Mouse (Mus musculus) intestine, embryonic 14.5 days (tissue): ENCODE results near the gene Bcl11b. TPM values are rescaled to one million over a fixed set of nuclear protein-coding genes. Genes with fewer than 3 reads are reported as not detected.

Source experiments
- ATAC-seq: fragments of 200-750 bp; cut with Nextera tagmentation; replicated peaks from 2 replicates; pipeline ENCODE4 v1.8.0; 2017; ENCODE audit warnings: low read depth, moderate number of reproducible peaks, moderate TSS enrichment, moderate library complexity; ENCODE audit not compliant: low FRiP score, low TSS enrichment
- DNase-seq: peaks from one replicate; pipeline ENCODE4 v3.0.0-alpha.2; 2018; ENCODE audit warnings: low spot score
- H3K27ac ChIP-seq: fragments of 300-500 bp; sonication (generic); 2 replicates; pipeline ENCODE4 v1.5.1; 2014; ENCODE audit warnings: low read depth, mild to moderate bottlenecking, control low read depth
- H3K27me3 ChIP-seq: fragments of 300-500 bp; sonication (generic); replicated peaks from 2 replicates; pipeline ENCODE4 v1.6.1; 2014; ENCODE audit warnings: low read length, control low read depth; ENCODE audit not compliant: control insufficient read depth, insufficient read depth
- H3K36me3 ChIP-seq: fragments of 300-500 bp; sonication (generic); 2 replicates; pipeline ENCODE4 v1.6.1; 2014; ENCODE audit warnings: low read length, control low read depth; ENCODE audit not compliant: control insufficient read depth, insufficient read depth
- H3K4me1 ChIP-seq: fragments of 300-500 bp; sonication (generic); replicated peaks from 2 replicates; pipeline ENCODE4 v1.6.1; 2014; ENCODE audit warnings: low read length, control low read depth, mixed read lengths; ENCODE audit not compliant: control insufficient read depth, insufficient read depth
- H3K4me2 ChIP-seq: fragments of 300-500 bp; sonication (generic); 2 replicates; pipeline ENCODE4 v1.6.1; 2014; ENCODE audit warnings: low read length
- H3K4me3 ChIP-seq: fragments of 300-500 bp; sonication (generic); 2 replicates; pipeline ENCODE4 v1.5.1; 2014; ENCODE audit warnings: low read depth, low read length, control low read depth, mixed read lengths
- H3K9ac ChIP-seq: fragments of 300-500 bp; sonication (generic); 2 replicates; pipeline ENCODE4 v1.6.1; 2014; ENCODE audit warnings: mild to moderate bottlenecking, low read length
- H3K9me3 ChIP-seq: fragments of 300-500 bp; sonication (generic); 2 replicates; pipeline ENCODE4 v1.6.1; 2016; ENCODE audit warnings: low read length, control low read depth; ENCODE audit not compliant: control insufficient read depth
- WGBS: fragments of 180-500 bp; shearing (Covaris S2); extraction: QIAGEN DNeasy Blood & Tissue Kit; methylation state at CpG from one replicate; pipeline ENCODE4 v1.1.7; 2014; 5-methylcytosine and 5-hydroxymethylcytosine counted together
- polyA plus RNA-seq: library from polyadenylated mRNA; unstranded; fragments of >200 nt; fragmentation: Nextera tagmentation; extraction: Ambion mirVana; gene quantifications from 2 replicates; pipeline ENCODE4 v1.2.1, GENCODE M21; 2014

Gene Bcl11b
- polyA plus RNA-seq, 1 experiment from 2014 or later, result 8.8 TPM

DNA sequence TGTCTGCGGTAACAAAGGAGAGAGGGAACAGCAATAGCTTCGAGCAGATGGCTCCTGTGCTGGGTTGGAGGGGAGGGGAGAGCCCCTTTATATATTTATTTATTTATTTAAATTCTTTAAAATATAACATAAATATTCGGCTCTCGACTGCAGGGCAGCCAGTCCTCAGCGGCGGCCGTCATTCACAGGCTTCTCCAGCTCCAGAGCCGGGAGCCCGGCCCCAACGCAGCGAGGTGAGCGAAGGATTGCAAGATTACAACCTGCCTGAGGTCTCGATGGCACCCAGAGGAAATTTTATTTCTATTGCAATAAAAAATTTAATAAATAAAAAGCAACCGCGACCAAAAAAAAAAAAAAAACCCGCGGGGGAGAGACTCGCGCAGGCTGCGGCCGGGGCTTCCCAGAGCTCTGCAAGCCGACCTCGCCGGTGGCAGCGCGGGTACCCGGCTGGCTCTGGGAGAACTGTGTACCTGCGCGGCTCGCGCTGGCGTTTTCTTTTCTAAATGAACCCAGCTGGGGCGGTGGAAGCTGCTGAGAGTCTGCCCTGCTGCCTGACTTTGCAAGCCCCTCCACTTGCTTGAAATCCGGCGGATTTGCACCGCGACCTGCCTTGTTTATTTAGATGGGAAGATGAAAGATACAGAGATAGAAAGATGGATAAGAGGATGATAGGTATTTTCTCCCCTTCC, 1.6 kb downstream of the Bcl11b start:
- ATAC-seq, result no peak
- DNase-seq, result peak; percentile 75
- Histone ChIP-seq H3K9me3 (no peaks in the 10 kb centered on the region), H3K9ac (peak overlapping the region; percentile 74; the same call in 1 of the 2 replicates), H3K27me3 (peaks cover 15% of the 10 kb centered on the region; the same call in 1 of the 2 replicates), H3K27ac (no peak overlapping the region), H3K4me3 (peak overlapping the region; percentile 74), H3K36me3 (no peaks in the 10 kb centered on the region), H3K4me2 (peak overlapping the region; percentile 93), H3K4me1 (peaks cover 32% of the 10 kb centered on the region)
- WGBS, result 3% methylated on average over 37 of the region's 37 CpGs

GRCm38 (mm10) chr12:108000715-108001080, 2.7 kb downstream of the Bcl11b start:
- Histone ChIP-seq H3K36me3 (no peaks in the 10 kb centered on the region), H3K27me3 (peaks cover 15% of the 10 kb centered on the region; the same call in 1 of the 2 replicates), H3K9ac (no peak overlapping the region), H3K4me2 (peak overlapping the region; percentile 93), H3K4me3 (peak overlapping the region; percentile 74; the same call in 1 of the 2 replicates), H3K27ac (no peak overlapping the region), H3K9me3 (no peaks in the 10 kb centered on the region), H3K4me1 (peaks cover 29% of the 10 kb centered on the region)
- WGBS, result 36% methylated on average over 2 of the region's 2 CpGs
- DNase-seq (no peak), ATAC-seq (no peak)

DNA sequence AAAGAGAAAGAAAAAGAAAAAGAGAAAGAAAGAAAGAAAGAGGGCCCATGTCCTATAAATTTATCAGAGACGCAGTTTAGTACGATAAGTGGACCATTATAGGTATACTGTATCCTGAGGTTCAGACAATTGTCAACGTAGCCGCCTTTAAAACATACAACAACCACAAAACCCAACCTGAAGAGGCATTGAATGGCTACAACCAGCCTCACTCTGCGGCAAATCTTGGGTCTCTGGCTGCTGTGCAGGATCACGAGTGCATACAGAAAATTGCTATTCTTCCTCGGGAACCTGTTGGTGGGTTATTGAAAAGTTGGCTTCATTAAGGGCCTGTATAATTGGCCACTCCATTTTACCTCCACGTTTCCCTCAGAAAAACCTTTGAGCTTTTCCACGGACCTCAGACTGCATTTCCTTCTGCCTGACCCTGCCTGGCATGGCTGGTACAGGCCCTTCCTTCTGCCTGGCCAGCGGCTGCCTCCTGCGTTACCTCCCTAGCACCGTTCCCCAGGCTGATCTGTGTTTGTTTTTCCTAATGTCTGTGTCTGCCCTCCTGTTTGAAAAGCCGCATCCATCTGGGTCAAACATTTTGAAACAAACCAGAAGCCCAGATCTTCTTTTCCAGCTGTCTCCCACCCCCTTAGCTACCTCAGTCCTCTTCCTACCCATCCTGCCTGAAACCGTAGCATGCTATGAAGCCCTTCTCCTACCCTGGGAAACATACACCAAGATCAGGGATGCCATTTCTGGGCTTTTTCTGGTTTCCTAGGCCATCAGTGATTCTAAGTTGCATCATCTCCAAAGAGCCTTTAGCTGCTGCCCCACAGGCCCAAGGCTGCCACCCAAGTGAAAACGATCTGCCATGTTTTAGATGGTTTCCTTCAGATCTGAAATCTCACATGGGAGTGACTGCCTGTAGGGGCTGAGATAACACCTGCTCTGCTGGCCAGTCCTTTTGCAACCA, 3.4 kb downstream of the Bcl11b start:
- H3K4me1 ChIP-seq, result peaks cover 24% of the 10 kb centered on the region
- H3K9ac ChIP-seq, result no peak overlapping the region
- no peak for ATAC-seq
- no peak overlapping the region for H3K4me3 ChIP-seq
- WGBS, result 51% methylated on average over 15 of the region's 15 CpGs
- no peak overlapping the region for H3K27ac ChIP-seq
- no peaks in the 10 kb centered on the region for H3K36me3 ChIP-seq
- H3K9me3 ChIP-seq, result no peaks in the 10 kb centered on the region
- H3K27me3 ChIP-seq, result 0 out of 2 replicates have a peak, but pooled peaks cover 10% of the 10 kb centered on the region
- H3K4me2 ChIP-seq, result peak overlapping the region; percentile 93; the same call in 1 of the 2 replicates
- no peak for DNase-seq

DNA sequence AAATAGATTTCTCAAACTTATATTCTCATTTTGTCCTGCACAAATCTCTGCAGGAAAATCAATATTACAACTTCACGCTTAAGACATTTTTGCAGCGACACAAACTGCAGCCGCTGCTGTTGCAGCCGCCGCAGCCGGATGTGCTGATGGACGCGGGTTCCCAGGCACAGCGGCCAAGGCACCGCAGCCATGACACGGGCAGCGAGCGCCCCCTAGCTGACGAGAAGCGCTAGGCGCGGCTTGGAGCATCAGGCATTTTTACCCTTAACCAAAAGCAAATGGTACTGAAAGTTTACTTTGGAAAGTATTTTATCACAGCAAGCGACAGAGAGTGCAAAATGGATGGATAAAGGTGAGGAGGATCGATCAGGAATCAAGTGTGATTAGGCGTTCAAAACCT, 4.7 kb downstream of the Bcl11b start:
- 0 out of 2 replicates have a peak, but pooled peaks cover 3% of the 10 kb centered on the region for H3K27me3 ChIP-seq
- H3K27ac ChIP-seq, result no peak overlapping the region
- H3K4me1 ChIP-seq, result peaks cover 16% of the 10 kb centered on the region
- H3K9me3 ChIP-seq, result no peaks in the 10 kb centered on the region
- peak; percentile 95 for DNase-seq
- no peaks in the 10 kb centered on the region for H3K36me3 ChIP-seq
- H3K9ac ChIP-seq, result no peak overlapping the region
- ATAC-seq, result no peak
- 1% methylated on average over 20 of the region's 20 CpGs for WGBS
- H3K4me2 ChIP-seq, result peak overlapping the region; percentile 27; the same call in 1 of the 2 replicates
- no peak overlapping the region for H3K4me3 ChIP-seq

DNA sequence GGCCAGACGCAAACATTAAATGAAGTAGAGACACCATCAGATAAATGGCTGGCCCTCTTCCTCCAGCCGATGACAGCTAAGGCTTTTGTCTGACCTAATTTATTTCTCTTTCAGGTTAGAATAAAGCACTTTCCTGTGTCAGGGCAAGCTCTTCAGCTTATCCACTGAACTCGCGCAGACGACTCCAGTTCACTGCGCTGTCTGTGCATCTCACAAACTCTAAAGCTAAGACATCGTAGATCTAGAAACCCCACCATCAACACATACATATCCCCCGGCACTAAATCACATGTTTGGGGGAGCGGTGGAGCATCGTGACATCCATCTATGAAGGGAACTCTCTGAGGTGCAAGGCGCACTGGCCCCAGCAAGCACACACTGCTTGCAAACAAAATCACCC, 5.5 kb downstream of the Bcl11b start:
- Histone ChIP-seq H3K27ac (no peak overlapping the region), H3K27me3 (0 out of 2 replicates have a peak, but pooled peaks cover 3% of the 10 kb centered on the region), H3K4me3 (no peak overlapping the region), H3K4me2 (peak overlapping the region; percentile 27; the same call in 1 of the 2 replicates), H3K9me3 (no peaks in the 10 kb centered on the region), H3K36me3 (no peaks in the 10 kb centered on the region), H3K4me1 (peaks cover 16% of the 10 kb centered on the region), H3K9ac (no peak overlapping the region)
- DNase-seq (no peak), ATAC-seq (no peak)
- WGBS, result 51% methylated on average over 11 of the region's 11 CpGs

- ATAC-seq, result no peak
- H3K9ac ChIP-seq, result no peak overlapping the region
- peaks cover 16% of the 10 kb centered on the region for H3K4me1 ChIP-seq
- no peaks in the 10 kb centered on the region for H3K36me3 ChIP-seq
- WGBS, result 39% methylated on average over 3 of the region's 3 CpGs
- H3K9me3 ChIP-seq, result no peaks in the 10 kb centered on the region
- no peak overlapping the region for H3K27ac ChIP-seq
- DNase-seq, result no peak
- H3K4me3 ChIP-seq, result no peak overlapping the region
- H3K4me2 ChIP-seq, result no peak overlapping the region
- H3K27me3 ChIP-seq, result 0 out of 2 replicates have a peak, but pooled peaks cover 3% of the 10 kb centered on the region
These were observed 6.2 kb downstream of the Bcl11b start for GRCm38 (mm10) chr12:107997241-107997640.

DNA sequence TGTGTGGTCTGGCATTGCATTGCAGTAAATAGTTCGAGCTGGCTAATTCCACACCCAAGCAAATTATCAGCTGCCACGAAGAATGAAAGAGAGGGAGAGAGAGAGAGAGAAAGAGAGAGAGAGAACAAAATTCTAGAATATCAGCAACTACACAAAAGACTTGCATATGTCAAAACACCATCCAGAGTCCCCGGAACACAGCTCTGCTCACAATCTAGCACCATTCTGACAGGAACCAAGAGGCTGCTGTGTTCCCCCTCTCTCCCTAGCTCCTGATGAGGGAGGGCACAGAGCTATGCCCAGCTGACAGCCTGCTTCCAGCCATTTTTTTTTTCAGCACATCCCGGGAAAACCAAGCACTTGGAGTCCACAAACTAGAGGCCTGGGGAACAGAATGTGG, 6.6 kb downstream of the Bcl11b start:
- H3K27me3 ChIP-seq, result no peaks in the 10 kb centered on the region
- H3K9me3 ChIP-seq, result no peaks in the 10 kb centered on the region
- H3K4me3 ChIP-seq, result no peak overlapping the region
- H3K4me2 ChIP-seq, result no peak overlapping the region
- no peaks in the 10 kb centered on the region for H3K36me3 ChIP-seq
- H3K4me1 ChIP-seq, result peaks cover 16% of the 10 kb centered on the region
- no peak overlapping the region for H3K9ac ChIP-seq
- ATAC-seq (no peak), DNase-seq (no peak)
- 36% methylated on average over 4 of the region's 4 CpGs for WGBS
- no peak overlapping the region for H3K27ac ChIP-seq

- Histone ChIP-seq H3K9me3 (no peaks in the 10 kb centered on the region), H3K27ac (no peak overlapping the region), H3K36me3 (no peaks in the 10 kb centered on the region), H3K4me3 (no peak overlapping the region), H3K27me3 (no peaks in the 10 kb centered on the region), H3K4me2 (no peak overlapping the region), H3K9ac (no peak overlapping the region), H3K4me1 (peaks cover 16% of the 10 kb centered on the region)
- ATAC-seq (no peak), DNase-seq (no peak)
- WGBS, result 78% methylated on average over 6 of the region's 6 CpGs
These were observed 7.2 kb downstream of the Bcl11b start for GRCm38 (mm10) chr12:107996216-107996615.
